Mouse (Mus musculus) kidney, adult 18-20 months (tissue): ENCODE results near the gene Fndc9.

ENCODE experiments used
- DNase-seq: peaks from one replicate; pipeline ENCODE4 v3.0.0; 2021

The Fndc9 gene

DNA sequence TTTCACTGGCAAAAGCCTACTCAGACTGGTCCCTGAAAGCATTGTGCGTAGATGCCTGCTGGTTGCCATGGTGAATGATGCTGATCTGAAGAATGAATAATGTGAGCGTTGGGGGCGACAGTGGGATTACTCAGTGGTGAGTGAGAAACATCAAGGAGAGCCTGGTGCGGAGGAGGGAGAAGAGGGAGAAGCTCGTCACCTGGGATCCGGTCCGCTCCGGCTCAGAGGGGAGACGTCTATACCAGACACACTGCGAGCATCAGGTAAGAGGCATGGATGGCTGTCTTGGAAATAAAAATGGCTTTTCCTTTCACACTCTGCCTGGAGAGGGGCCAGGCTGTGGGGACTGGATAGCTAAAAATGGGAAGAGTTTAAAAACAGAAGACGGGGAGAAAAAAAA lies at the start of gene Fndc9:
Gene Fndc9 (plus strand): TSS at position 198 of the 400 bp plus-strand sequence.
- DNase-seq = no peak

DNA sequence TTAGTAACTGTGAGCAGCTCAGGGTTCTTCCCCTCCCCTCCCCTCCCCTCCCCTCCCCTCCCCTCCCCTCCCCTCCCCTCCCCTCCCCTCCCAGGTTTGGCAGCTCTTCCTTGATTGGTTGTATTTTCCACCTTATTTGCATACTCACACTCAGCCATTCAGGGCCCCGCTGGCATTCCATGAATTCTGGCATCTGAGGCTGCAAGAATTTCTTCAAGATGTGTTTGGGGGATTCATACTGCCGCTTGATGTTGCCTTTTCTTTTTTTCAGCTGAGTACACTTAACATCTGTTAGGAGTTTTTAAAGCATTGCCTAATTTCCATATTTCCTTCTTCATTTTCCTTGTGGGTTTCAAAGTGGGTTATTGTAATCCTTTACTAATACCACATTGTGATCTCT lies 47.0 kb upstream of the Fndc9 start:
- no peak for DNase-seq

DNA sequence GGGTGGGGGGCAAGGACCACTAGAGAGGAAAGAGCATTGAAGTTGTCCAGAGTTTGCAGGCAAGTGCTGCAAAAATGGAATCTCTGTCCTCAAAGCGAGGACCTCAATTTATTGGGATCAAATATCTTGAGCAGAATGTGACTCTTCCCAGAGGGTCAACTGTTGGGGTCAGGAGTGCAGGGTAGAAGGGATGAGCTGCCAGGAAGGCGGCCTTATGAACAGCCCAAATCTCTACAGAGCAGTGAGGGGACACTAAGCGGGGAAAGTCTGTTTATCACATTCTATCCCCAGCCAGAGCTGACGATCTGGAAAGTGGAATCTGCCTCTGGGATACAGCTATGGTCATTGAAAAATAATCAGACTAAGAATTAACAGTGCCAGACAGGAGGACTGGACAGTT lies 41.2 kb upstream of the Fndc9 start:
- DNase-seq = no peak

DNA sequence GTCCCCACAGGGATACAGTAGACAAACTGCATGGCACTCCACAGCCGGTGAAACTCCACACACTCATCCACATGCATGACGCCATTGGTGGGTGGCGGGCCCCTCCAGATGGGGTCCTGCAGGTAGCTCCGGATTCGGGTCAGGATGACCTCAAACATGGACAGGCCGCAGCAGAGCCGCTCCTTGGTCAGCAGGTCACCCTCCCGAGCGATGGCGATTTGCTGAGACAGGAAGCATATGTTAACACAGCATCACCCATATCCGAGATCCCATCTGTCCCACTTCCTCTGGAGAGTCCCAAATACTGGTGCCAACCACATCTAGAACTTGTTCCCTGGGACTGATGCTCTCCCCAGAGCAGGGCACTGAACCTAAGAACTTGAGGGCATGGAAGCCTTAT lies 34.7 kb upstream of the Fndc9 start:
- no peak for DNase-seq

GRCm38 (mm10) chr11:46201636-46202546 lies 33.4 kb upstream of the Fndc9 start:
- no peak for DNase-seq

DNA sequence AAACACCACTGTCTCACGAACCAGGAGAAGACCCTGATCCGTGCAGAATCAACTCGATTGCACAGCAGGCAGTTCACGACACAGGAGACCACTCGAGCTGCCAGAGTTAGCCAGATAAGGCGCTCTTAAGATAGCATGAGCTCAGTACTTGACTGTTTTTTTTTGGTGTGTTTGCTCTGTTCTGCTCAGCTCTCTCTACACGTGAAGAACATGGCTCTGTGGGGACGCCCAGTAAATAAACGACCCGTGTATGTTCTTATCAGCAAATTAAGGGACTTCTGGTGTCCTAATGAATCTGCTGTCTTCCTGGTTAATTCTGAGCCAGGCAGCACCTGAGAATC lies 32.8 kb upstream of the Fndc9 start:
- DNase-seq = no peak

- DNase-seq = peak; percentile 41
Measured at GRCm38 (mm10) chr11:46204841-46205240, 30.5 kb upstream of the Fndc9 start.

DNA sequence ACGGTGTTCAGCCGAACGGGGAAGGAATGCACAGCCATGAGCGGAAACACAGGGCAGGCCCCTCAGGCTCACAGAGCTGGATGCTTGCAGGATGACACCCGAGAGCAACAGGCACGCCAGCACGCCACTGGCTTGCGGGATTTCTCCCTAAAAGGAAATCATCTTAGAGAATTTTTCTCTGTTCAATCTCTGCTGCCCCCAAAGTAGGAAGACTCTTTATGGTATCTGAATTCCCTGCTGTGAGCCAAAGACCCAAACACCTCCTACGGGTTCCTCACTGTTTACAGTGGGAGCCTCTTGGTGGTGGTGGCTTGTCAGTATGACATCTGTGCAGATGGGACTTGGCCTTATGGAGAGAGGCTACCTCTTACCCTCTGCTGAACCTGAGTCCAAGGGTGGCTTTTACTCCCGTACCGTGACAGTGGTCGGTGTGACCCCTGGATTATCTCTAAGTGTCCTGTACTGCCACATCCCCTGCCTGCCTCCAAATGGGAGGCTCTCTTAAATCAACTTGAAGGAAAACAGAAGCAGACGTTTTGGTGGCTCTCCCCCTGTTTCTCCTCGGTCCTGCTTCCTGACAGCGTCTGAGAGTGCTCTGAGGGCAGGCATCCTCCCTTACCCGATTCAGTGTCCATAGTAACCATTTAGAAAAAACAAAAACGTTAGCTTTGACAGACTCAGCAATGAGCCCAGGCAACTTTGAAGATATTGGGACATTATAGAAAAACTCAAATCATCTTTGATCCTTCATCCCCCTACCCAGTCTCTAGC lies 29.5 kb upstream of the Fndc9 start:
- DNase-seq = no peak

- DNase-seq = peak; percentile 33
Measured at GRCm38 (mm10) chr11:46209884-46210283, 25.4 kb upstream of the Fndc9 start.

DNA sequence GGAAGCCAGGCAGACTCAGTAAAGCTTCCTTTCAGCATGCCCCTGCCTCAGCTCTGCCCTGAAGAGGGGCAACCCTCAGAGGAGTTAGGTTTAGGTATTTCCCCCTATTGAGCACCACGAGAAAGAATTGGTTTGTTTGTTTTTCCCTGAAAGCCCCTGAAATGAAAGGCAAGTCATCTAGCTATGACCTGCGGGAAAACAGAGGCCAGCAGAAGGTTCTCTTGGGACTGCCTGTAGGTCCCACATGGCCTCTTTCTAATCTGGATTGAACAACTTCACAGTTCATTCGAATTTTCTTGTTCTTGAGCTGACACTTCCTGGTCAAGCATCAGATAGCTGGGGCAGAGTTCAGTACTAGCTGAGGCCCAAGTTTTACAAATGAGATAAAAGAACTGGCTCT lies 23.5 kb upstream of the Fndc9 start:
- no peak for DNase-seq

DNA sequence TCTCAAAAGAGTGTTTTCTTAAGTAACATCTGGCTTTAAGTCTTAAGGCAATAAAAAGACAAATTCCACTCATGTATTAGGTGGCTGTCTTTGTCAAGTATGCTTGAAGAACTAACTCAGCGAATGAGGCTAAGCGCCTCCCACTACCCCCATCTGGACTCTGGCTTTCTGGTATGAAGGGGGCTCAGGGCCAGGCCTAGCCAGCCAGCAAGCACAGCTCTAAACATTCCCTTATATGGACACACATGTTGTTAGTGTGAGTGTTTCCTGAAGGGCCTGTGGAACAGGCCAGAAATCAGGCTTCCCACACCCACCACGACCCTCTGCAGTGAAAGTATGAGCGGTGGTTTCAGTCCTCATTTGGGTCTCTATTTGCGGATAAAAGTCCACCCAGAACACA lies 21.5 kb upstream of the Fndc9 start:
- no peak for DNase-seq

- DNase-seq = no peak
Measured at GRCm38 (mm10) chr11:46214368-46215230, 20.7 kb upstream of the Fndc9 start.

DNA sequence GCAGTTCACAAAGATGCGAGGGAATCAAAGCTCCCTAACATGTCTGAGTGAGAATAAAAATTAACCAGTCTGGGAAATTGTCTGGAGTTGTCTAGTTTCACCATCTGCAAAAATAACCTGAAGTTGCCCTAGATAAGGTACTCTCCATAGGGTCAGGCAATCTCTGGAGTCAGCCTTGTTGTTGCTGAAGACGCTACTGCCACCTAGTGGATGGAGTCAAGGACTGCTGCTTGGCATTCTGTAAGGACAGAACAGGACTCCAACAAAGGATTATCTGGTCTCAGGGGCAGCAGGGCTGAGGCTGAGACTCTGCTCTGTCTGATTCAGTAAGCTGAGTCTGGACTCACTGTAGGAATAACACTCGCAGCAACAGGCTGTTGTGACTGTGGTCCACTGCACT lies 20.0 kb upstream of the Fndc9 start:
- DNase-seq = peak; percentile 53

DNA sequence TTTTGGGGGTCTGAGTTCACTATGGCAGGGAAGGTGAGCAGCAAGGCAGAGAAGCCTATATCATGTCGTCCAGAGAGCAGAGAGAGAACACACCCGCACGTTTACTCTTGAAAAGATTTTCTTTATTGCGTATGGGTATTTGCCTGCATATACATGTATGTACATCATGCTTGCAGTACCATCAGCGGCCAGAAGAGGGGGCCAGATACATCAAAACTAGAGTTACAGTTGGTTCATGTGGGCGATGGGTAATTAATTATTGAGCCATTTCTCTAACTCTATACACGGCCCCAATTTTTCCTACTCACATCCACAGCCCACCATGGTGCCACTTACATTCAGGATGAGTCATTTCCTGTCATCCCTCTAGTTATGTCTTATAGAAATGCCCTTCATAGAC lies 18.7 kb upstream of the Fndc9 start:
- peak; percentile 54 for DNase-seq

GRCm38 (mm10) chr11:46217686-46218085 lies 17.6 kb upstream of the Fndc9 start:
- DNase-seq = no peak

GRCm38 (mm10) chr11:46218584-46218983 lies 16.7 kb upstream of the Fndc9 start:
- DNase-seq = no peak

GRCm38 (mm10) chr11:46219380-46219779 lies 16.0 kb upstream of the Fndc9 start:
- DNase-seq = no peak

- no peak for DNase-seq
Measured at GRCm38 (mm10) chr11:46220211-46220610, 15.1 kb upstream of the Fndc9 start.

DNA sequence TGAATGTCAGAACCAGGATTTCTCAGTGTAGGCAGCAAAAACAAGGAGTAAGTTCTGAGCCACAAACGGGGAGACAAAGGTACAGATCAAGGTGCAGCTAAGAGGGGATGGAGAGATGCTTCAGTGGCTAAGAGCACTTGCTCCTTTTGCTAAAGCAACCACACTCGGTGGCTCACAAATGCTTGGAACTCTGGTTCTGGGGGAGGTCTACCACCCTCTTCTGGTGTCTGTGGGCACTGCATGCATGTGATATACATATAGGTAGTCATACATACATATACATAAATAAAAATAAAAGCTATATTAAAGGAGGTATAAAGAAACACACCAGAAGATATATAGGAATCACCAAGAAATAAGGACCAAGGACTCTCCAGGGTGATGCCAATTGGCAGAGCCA lies 11.8 kb upstream of the Fndc9 start:
- DNase-seq = no peak

- no peak for DNase-seq
Measured at GRCm38 (mm10) chr11:46225345-46225744, 10.0 kb upstream of the Fndc9 start.

- no peak for DNase-seq
Measured at GRCm38 (mm10) chr11:46230184-46230583, 5.1 kb upstream of the Fndc9 start.

DNA sequence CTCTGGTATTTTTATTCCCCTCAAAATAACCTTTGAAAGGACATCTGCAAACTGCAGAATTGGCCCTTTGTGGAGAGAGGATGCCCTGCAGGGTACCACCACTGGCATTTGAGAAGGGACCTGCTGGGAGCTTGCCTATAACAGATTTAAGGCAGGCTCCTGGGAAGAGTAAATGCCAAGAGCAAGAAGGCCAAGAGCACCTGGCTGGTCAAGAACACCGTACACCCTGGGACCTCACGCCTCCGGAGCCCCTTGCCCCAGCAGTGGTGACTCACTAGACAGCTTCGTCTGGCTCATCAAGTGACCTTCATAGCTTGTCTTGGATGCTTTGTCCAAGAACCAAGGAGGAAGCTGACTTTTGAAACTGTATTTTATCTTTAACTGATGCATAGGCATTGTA lies 2.5 kb upstream of the Fndc9 start:
- DNase-seq = no peak

DNA sequence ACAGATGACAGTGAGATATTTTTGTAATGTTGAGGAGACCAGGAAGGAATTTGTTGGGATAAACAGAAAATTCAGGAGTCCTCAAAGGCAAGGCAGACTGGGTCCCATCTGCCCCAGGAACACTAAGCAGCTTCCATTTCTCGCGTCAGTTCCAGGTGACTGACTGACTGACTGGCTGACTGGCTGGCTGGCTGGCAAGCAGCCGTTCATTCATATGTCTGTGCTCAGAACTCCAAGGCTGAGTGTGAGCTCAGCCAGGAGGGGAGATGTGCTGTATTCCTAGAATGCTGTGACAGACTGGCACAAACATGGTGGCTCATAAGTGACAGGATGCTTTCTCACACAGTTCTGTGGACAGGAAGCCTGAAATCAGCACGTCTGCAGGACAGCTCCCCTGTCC lies 1.4 kb upstream of the Fndc9 start:
- no peak for DNase-seq
